Mouse (Mus musculus): ENCODE results near the gene Ubap2.

DNA sequence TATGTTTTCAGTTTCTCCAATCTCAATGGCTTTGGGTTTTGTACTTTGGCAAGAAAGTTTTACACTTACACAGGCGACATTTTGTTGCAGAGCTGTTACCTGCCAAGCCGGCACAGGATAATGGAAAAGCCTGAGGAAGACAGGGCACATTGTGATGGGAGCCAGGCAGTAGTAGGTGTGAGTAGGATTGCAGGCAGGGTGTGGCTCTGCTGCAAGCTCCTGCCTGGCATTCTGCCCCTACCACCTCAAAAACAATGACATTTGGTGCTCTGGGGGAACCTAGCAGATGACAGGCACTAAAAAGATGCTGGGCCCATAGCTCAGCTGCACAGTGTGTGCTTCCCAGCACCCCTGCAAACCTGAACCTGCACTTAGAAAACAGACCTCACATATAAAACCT is 85.1 kb downstream of the Ubap2 start:
- TF ChIP-seq CTCF (IDR thresholded peaks at IDR 0.05; ENCODE audit: extremely low read depth, insufficient read depth, insufficient read length, insufficient replicate concordance), result no peak
- TF ChIP-seq POLR2A (IDR thresholded peaks at IDR 0.05; ENCODE audit: low read depth, low read length), result no peak
